Mouse (Mus musculus) heart, embryonic 15.5 days (tissue): ENCODE data around the gene Bco1. TPM values are rescaled to one million over a fixed set of nuclear protein-coding genes. Genes with fewer than 3 reads are reported as not detected.

Source experiments
- ATAC-seq: fragments of 200-750 bp; cut with Nextera tagmentation; replicated peaks from 2 replicates; pipeline ENCODE4 v1.8.0; 2017; ENCODE audit warnings: low read depth, moderate TSS enrichment; ENCODE audit not compliant: insufficient number of reproducible peaks, insufficient read depth, low FRiP score
- H3K27ac ChIP-seq: fragments of 300-500 bp; sonication (generic); 2 replicates; pipeline ENCODE4 v1.5.1; 2015; ENCODE audit warnings: mild to moderate bottlenecking, inconsistent platforms
- H3K27me3 ChIP-seq: fragments of 300-500 bp; sonication (generic); 2 replicates; pipeline ENCODE4 v1.6.1; 2015; ENCODE audit warnings: inconsistent platforms
- H3K36me3 ChIP-seq: fragments of 300-500 bp; sonication (generic); 2 replicates; pipeline ENCODE4 v1.6.1; 2015; ENCODE audit warnings: mild to moderate bottlenecking, inconsistent platforms
- H3K4me1 ChIP-seq: fragments of 300-500 bp; sonication (generic); replicated peaks from 2 replicates; pipeline ENCODE4 v1.6.1; 2015; ENCODE audit warnings: inconsistent platforms
- H3K4me2 ChIP-seq: fragments of 300-500 bp; sonication (generic); 2 replicates; pipeline ENCODE4 v1.6.1; 2015; ENCODE audit warnings: inconsistent platforms, mild to moderate bottlenecking, moderate library complexity
- H3K4me3 ChIP-seq: fragments of 300-500 bp; sonication (generic); 2 replicates; pipeline ENCODE4 v1.5.1; 2015; ENCODE audit warnings: mild to moderate bottlenecking, inconsistent platforms
- H3K9ac ChIP-seq: fragments of 300-500 bp; sonication (generic); 2 replicates; pipeline ENCODE4 v1.6.1; 2015; ENCODE audit warnings: mild to moderate bottlenecking, inconsistent platforms
- H3K9me3 ChIP-seq: fragments of 300-500 bp; sonication (generic); replicated peaks from 2 replicates; pipeline ENCODE4 v1.6.1; 2016; ENCODE audit warnings: inconsistent platforms
- WGBS: fragments of 180-500 bp; shearing (Covaris S2); methylation state at CpG from one replicate; pipeline ENCODE4 v1.1.7; 2015; ENCODE audit warnings: mixed read lengths; 5-methylcytosine and 5-hydroxymethylcytosine counted together
- polyA plus RNA-seq: library from polyadenylated mRNA; unstranded; fragments of >200 nt; fragmentation: Nextera tagmentation; extraction: Ambion mirVana; gene quantifications from 2 replicates; pipeline ENCODE4 v1.2.1, GENCODE M21; 2015

The Bco1 gene
- polyA plus RNA-seq, 1 experiment from 2014 or later: not detected

DNA sequence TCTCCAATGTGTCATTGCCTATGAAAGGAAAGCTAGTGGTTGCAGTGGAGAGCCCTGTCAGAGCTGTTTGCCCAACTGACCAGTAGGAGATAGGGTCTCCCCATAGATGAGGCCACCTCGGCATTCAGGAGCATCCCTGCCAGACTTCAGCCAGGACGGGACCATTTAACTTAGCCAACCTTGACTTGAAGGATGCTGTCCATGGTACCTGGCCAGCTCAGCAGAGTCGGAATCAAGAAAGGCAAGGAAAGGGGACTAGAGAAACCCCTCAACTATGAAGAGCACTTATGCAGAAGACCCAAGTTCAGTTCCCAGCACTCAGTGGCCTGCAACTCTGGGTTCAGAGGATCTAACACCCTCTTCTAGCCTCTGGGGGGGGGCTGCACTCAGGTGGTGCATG lies 78.0 kb downstream of the Bco1 start:
- Histone ChIP-seq H3K9ac (no peak overlapping the region), H3K9me3 (no peaks in the 10 kb centered on the region), H3K4me3 (no peak overlapping the region), H3K27me3 (no peaks in the 10 kb centered on the region), H3K27ac (no peak overlapping the region), H3K4me2 (no peak overlapping the region), H3K36me3 (no peaks in the 10 kb centered on the region), H3K4me1 (peaks cover 8% of the 10 kb centered on the region)
- no peak for ATAC-seq
- WGBS: 65% methylated on average over 3 of the region's 3 CpGs

DNA sequence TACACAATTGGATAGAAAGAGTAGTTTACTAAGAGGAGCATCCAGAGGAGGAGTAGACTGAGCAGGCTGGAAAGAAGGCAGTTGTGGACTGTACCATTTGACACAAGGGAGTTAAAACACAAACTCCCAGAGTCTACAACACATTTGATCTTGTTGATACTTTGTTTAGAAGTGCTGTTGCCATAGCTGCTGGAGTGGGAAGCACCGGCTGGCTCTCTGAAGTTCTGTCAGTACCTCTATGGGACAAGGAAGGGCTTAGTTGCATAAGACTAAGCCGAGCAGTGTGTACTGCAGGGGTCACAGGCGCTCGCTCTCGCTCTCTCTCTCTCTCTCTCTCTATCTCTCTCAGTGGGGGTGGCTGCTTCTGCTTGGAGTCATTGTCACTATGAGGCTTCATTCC lies 78.9 kb downstream of the Bco1 start:
- no peak overlapping the region for H3K27ac ChIP-seq
- H3K27me3 ChIP-seq: no peaks in the 10 kb centered on the region
- peaks cover 8% of the 10 kb centered on the region for H3K4me1 ChIP-seq
- H3K9ac ChIP-seq: no peak overlapping the region
- H3K4me2 ChIP-seq: no peak overlapping the region
- H3K36me3 ChIP-seq: no peaks in the 10 kb centered on the region
- WGBS: 81% methylated on average over 5 of the region's 5 CpGs
- no peaks in the 10 kb centered on the region for H3K9me3 ChIP-seq
- ATAC-seq: no peak
- no peak overlapping the region for H3K4me3 ChIP-seq

GRCm38 (mm10) chr8:117176308-117176707 lies 80.7 kb downstream of the Bco1 start:
- ATAC-seq: no peak
- H3K9ac ChIP-seq: no peak overlapping the region
- H3K9me3 ChIP-seq: no peaks in the 10 kb centered on the region

GRCm38 (mm10) chr8:117177236-117177635 lies 81.6 kb downstream of the Bco1 start:
- 82% methylated on average over 7 of the region's 7 CpGs for WGBS

More at GRCm38 (mm10) chr8:117176308-117176707, 80.7 kb downstream of the Bco1 start:
- Histone ChIP-seq H3K27me3 (no peaks in the 10 kb centered on the region), H3K4me3 (no peak overlapping the region), H3K27ac (no peak overlapping the region), H3K36me3 (no peaks in the 10 kb centered on the region), H3K4me1 (peaks cover 8% of the 10 kb centered on the region), H3K4me2 (no peak overlapping the region)
- WGBS: 63% methylated on average over 5 of the region's 5 CpGs

DNA sequence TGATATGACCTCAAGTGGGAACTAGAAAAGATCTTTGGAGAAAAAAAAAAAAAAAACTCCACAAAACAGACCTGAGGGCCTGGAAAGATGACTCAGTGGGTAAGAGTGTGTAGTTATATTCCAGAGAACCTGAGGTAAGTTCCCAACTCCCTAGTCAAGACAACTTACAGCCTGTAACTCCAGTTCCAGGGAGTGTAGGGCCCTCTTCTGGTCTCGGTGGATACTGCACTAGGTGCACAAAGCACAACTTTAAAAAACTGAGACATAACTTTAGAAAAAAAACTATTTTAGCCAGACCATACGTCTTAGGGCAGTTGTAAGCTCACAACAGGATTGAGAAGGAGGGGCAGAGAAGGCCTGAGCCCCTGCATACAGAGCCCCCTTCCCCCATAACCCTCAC lies 82.4 kb downstream of the Bco1 start:
- no peaks in the 10 kb centered on the region for H3K27me3 ChIP-seq
- H3K4me3 ChIP-seq: no peak overlapping the region
- no peak overlapping the region for H3K9ac ChIP-seq
- ATAC-seq: no peak
- no peaks in the 10 kb centered on the region for H3K9me3 ChIP-seq
- peaks cover 3% of the 10 kb centered on the region; the same call in 1 of the 2 replicates for H3K4me1 ChIP-seq
- WGBS: 77% methylated on average over 2 of the region's 2 CpGs
- no peaks in the 10 kb centered on the region for H3K36me3 ChIP-seq
- no peak overlapping the region for H3K27ac ChIP-seq
- H3K4me2 ChIP-seq: no peak overlapping the region

More at GRCm38 (mm10) chr8:117177236-117177635, 81.6 kb downstream of the Bco1 start:
- no peaks in the 10 kb centered on the region for H3K9me3 ChIP-seq
- ATAC-seq: no peak
- no peak overlapping the region for H3K9ac ChIP-seq
- H3K36me3 ChIP-seq: no peaks in the 10 kb centered on the region
- no peak overlapping the region for H3K4me2 ChIP-seq
- H3K27me3 ChIP-seq: no peaks in the 10 kb centered on the region
- peaks cover 8% of the 10 kb centered on the region for H3K4me1 ChIP-seq
- H3K27ac ChIP-seq: no peak overlapping the region
- H3K4me3 ChIP-seq: no peak overlapping the region

- Histone ChIP-seq H3K4me1 (no peaks in the 10 kb centered on the region), H3K27ac (no peak overlapping the region), H3K9me3 (no peaks in the 10 kb centered on the region), H3K27me3 (no peaks in the 10 kb centered on the region), H3K9ac (no peak overlapping the region), H3K36me3 (no peaks in the 10 kb centered on the region), H3K4me3 (no peak overlapping the region), H3K4me2 (no peak overlapping the region)
- ATAC-seq: no peak
- WGBS: 77% methylated on average over 6 of the region's 6 CpGs
Measured at GRCm38 (mm10) chr8:117178676-117179075, 83.0 kb downstream of the Bco1 start.

GRCm38 (mm10) chr8:117182746-117183145 lies 87.1 kb downstream of the Bco1 start:
- no peak overlapping the region for H3K4me3 ChIP-seq
- H3K27me3 ChIP-seq: no peaks in the 10 kb centered on the region
- 97% methylated on average over 4 of the region's 4 CpGs for WGBS
- H3K4me2 ChIP-seq: no peak overlapping the region
- no peak for ATAC-seq
- peaks cover 27% of the 10 kb centered on the region for H3K36me3 ChIP-seq
- H3K27ac ChIP-seq: no peak overlapping the region
- no peaks in the 10 kb centered on the region for H3K9me3 ChIP-seq
- H3K4me1 ChIP-seq: no peaks in the 10 kb centered on the region
- no peak overlapping the region for H3K9ac ChIP-seq

Other genes with a start within 250 kb of the Bco1 start
- 98.4 and 142 TPM in 2 replicates for gene Cmc2, start 174.4 kb upstream of the Bco1 start, polyA plus RNA-seq
- 22.9 and 26.5 TPM in 2 replicates for gene Cenpn, start 174.1 kb upstream of the Bco1 start, polyA plus RNA-seq
- gene Atmin, start 152.5 kb upstream of the Bco1 start, polyA plus RNA-seq: 7.9 and 10.5 TPM in 2 replicates
- 0.58 and 0.77 TPM in 2 replicates for gene 1700030J22Rik, start 116.9 kb upstream of the Bco1 start, polyA plus RNA-seq
- 66.1 and 78.2 TPM in 2 replicates for gene Gcsh, start 102.3 kb upstream of the Bco1 start, polyA plus RNA-seq
- gene Pkd1l2, start 13.4 kb upstream of the Bco1 start, polyA plus RNA-seq: 0.05 and 0.08 TPM in 2 replicates
- gene Gan, start 62.3 kb downstream of the Bco1 start, polyA plus RNA-seq: 1.1 TPM in 2 replicates
- gene Cmip, start 161.2 kb downstream of the Bco1 start, polyA plus RNA-seq: 9.4 and 16.3 TPM in 2 replicates